Mouse (Mus musculus): ENCODE results near the gene Anxa4.

Gene Anxa4

DNA sequence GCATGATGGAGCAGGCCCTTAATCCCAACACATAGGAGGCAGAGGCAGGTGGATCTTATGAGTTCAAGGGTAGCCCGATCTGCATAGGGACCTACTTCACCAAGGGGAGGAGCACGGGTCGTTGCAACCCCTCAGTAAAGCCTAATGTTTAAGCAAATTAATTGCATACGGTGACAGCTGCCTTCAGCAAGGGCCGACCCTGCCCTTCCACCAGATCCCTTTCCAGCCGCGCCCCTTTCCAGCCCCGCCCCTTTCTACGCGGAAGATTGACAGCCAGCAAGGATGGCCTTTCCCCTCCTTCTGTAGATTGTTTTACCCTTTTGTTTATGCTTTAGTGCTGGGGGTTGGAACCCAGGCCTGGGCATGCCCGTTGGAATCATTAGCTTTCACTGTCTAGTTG, 8.0 kb upstream of the Anxa4 start:
- no peak for DNase-seq (ENCODE audit: low read depth, low spot score)

DNA sequence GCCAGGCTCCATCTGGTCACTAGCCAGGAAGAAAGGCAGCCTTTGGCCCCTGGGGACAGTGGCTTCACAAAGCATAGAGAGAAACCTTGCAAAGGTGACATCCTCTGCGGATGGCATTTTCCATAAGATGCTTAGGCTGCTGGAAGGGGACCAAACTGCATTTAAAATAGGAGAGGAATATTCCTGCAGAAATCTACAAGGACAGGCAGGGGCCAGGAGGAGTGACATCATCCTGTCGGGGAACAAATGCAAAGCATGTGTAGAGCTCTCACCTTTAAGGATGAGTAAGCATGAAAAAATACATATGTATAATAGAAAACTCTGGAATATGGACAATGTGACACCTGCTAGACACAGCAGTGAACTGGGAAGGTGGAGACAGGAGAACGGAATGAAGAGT, 7.1 kb upstream of the Anxa4 start:
- no peak for DNase-seq (ENCODE audit: low read depth, low spot score)

DNA sequence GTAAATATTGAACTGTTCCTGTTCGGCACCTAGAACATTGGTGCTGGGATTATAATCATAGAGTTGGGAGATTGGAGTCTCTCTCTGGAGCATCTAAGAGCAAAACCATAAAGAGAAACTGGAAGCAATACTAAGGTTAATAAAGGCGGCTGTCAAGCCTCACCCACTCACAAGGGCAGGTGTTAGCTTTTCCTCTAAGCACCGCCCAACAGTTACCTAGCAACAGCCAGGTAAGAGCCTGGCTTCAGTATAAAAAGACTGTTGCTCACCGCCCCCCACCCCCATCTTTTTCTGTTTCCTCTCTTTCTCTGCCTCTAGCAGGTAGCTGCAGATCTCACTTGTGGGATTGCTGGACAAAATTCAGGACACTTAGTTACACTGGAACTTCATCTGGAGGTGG, 4.1 kb upstream of the Anxa4 start:
- no peak for DNase-seq (ENCODE audit: low read depth, low spot score)

DNA sequence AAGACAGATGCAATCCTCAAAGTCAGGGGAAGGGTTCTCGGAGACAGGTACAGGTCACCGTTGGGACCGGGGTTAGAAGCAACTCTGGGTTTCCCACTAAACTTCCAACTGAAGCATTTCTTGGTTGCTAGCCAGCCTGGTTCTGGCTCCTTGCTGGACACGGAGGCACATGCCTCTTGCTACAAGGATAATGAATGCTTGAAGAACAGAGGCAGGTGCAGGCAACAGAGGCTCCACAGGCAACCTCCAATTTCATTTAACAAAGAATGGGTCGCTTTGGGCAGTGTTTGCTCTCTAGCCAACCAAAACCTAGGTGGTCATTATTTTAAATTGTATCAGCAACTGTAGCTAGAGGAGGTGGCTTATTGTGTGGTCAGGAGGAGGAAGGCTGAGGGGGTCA, 573 bp upstream of the Anxa4 start:
- no peak for DNase-seq (ENCODE audit: low read depth, low spot score)

DNA sequence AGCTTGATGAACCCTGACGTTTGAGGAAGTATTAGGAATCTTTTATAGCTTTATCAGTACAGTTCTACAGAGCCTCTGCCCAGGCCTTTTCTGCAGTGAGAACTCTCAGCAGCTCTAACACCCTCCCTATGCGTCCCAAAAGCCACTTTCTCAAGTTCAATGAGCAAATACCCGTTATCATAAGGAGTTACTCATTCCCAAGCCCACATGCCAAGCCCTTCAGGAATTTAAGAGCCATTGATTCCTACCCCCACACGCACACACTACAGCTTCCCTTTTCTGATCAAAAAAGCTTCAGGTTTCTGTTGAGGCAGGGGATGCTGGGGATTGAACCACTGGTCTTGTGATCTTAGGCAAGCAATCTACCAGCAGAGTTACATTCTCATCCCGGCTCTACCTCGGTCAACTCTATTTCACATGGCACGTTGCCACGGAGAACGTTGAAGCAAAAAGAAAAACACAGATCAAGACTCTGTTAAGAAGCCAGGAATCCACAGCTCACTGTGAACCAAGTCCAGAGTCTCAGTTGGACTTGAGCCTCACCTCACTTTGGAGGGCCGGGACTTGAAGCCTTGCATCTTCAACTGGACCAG, 2.9 kb downstream of the Anxa4 start:
- no peak for DNase-seq (ENCODE audit: low read depth, low spot score)

DNA sequence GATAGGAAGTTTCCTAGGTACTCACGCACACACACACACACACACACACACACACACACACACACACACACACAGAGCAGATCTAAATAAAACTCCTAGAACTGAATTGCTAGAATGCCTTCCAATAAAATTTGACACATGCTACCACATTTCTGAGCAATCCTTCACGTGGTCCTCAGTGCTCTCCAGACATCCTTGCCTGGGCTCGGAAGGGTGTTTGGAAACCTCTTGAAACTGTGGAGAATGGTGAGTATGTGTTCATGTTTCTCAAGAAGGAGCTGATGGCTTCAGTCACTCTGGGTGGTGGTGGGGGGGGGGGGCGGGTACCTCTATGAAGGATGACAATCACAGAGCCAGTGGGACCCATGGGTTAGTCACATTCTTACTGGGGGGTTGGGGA, 5.1 kb downstream of the Anxa4 start:
- no peak for DNase-seq (ENCODE audit: low read depth, low spot score)

DNA sequence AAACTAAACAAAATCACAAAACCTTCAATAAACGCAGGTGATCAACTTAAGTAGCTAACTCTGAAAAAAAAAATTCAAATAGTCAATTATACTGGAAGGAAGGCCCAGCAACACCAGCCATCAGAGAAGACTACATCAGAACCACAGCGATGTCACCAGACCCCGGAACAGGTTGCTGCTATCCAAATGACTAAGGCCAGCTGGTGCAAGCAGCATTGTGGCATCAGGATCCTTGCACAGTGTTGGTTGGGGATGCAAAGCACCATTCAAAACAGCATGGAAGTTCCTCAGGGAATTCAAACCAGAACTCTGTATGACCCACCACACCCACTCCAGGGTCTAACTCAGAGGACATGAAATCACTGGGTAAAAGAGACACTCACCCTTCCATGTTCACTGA, 6.8 kb downstream of the Anxa4 start:
- no peak for DNase-seq (ENCODE audit: low read depth, low spot score)

DNA sequence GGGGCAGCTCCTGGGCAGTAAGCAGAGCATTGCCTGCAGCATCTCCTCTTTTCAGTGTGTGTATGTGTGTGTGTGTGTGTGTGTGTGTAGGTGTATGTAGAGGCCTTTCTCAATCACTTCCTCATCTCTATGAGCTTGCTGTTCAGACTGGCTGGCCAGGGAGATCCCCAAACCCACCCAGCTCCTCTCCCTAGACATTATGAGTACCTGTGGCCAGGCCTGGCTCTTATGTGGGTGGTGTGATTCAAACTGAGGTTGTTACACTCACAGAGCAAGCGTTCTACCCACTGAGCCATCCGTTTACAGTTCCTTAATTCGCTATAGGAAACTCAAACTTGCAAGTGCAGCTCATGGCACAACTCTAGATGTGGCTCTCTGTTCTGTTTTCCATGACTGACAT, 8.6 kb downstream of the Anxa4 start:
- DNase-seq (ENCODE audit: low read depth, low spot score) = peak; percentile 31

DNA sequence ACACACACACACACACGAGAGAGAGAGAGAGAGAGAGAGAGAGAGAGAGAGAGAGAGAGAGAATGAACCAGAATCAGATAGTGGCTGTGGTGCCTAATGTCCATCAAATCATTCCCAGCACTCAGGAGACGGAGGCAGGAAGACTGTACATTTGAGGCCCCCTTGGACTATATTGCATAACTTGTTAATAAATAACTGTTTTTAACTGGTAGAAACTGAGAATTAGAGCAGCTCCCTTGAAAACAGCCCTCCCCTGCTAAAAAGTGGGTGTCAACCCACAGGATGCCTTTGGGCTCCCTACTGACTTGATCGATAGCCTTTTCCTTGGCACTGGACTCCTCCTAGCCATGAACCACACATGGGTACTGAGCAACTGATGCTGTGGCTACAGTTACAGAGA, 11.0 kb downstream of the Anxa4 start:
- no peak for DNase-seq (ENCODE audit: low read depth, low spot score)

DNA sequence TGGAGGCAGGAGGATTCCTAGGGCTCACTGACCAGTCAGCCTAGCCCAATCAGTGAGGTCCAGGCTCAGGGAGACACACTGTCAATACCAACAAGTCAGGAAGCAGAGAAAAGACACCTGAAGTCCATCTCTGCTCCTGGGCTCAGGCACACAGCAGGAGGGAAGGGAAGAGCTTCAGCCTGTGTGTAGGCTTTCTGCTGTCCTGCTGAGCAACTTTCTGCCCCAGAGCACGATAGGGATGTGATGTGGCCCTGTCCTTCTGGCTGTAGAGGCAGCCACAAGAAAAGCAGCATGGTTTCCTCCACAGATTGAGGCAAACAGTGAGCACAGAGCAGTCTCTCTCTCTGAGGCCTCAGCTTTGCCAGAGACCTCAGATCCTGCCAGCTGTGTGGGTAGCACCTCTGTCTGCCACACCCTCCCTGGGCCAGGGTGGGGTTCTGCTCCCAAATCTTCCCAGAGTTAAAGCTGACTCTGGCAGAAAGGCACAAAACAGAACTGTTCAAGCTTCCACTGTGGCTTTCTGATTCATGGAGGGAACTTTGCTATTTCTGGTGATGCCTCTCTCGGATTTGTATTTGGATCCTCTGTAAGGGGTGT, 11.9 kb downstream of the Anxa4 start:
- DNase-seq (ENCODE audit: low read depth, low spot score) = no peak

DNA sequence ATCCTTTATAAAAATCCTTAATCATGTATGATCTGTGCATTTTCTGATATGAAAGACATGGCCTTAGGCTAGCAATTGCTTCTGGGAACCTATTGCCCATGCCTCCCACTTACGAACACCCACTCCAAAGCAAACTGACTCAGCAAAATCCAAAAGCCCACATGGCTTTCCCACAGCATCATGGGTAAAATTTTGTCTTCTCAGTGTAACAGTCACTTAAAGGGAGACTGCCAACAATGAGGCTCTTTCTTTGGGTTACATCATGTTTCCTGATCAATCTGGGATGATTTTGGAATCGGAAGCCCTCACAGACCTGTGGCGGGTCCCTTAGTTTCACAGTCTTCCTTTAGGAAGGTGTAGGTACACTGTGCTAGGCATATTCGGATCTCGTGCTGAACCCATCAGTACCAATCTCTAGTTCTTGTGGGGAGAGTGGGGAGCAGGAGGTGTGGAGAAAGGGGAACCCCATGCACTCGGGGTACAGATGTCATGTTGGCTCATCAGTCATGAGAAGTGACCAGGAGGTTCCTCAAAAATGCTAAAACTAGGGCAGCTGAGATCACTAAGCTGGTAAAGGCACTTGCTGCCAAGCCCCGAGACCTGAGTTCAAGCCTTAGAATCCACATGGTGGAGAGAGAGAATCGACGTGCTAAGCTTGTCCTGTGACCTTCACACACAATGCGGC, 14.3 kb downstream of the Anxa4 start:
- no peak for DNase-seq (ENCODE audit: low read depth, low spot score)

DNA sequence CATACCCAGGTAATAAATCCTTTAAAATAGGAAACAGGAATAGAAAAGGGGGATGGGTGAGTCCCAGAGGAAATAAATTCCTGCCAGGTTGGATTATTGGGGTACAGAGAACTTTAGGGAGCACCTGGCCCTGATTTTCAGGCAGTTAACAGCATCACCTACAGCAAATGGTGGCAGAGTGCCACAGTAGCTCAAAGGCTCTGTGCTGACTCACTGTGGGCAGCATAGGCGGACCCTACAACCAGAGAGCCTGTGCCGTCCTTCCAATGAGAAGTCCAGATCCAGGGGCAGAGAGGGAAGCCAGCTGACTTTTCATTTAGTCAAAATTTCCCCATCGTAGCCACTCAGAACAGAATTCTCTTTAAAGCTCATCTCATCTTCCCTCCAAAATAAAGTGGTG, 16.2 kb downstream of the Anxa4 start:
- DNase-seq (ENCODE audit: low read depth, low spot score) = no peak

DNA sequence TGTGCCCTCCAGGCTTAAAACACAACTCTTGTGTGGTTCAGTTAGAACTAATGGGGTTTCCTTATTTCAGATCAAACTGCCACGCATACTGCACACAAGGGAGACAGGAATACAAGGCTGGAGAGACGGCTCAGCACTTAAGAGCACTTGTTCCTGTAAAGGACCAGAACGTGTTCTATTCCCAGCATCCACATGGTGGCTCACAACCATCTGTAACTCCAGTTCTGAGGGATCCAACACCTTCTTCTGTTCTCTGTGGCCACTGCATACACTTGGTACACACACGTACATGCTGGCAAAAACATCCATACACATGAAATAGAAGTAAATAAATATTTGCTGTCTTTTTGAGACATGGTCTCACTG, 16.7 kb downstream of the Anxa4 start:
- no peak for DNase-seq (ENCODE audit: low read depth, low spot score)

DNA sequence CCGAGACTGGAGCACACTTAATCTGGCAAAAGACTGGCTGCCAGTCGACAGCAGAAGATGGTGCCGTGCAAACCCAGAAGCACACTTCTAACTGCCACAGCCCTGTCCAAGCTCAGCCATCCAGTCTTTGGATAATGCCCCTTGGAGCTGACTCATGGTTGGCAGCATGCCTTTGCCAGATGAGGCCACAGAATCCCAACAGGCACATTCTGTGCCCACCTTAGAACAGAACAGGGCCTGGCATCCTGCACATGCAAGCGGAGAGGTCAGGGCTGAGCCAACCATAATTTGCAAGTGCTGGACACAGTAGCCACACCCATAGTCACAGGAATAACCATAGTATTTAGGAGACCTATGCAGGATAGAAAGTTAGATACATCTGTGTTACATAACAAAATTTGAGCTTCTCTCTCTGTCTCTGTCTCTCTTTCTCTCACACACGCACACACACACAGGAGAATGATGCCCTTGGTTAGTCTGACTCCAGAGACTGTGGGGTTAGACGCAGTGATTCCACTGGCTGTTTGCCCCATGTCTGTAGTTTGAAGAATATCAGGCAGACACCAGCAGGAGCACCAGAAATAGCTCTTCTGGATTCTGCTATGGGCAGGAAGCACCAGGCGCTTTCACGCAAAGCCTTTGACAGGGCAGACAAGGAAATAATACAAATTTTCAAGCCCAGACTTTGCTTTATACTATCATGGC, 17.2 kb downstream of the Anxa4 start:
- no peak for DNase-seq (ENCODE audit: low read depth, low spot score)

DNA sequence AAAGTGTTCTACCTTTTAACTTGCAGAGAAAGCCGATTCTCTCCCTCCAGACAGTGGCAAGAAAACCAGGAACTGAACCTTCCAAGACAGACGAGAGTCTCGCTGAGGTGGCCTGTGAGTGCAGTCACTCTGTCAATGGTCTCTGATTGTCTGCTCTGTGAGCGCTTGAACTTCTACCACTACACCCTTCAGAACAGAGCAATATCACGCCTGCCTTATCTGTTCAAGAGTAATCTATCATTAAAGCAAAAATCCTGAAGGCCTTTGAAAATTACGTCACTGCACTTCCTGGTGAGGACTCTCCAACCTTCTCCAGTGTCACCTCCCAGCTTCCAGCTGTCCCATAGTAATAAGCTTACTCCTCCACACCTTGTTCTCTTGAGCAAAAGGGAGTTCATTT, 18.4 kb downstream of the Anxa4 start:
- no peak for DNase-seq (ENCODE audit: low read depth, low spot score)

DNA sequence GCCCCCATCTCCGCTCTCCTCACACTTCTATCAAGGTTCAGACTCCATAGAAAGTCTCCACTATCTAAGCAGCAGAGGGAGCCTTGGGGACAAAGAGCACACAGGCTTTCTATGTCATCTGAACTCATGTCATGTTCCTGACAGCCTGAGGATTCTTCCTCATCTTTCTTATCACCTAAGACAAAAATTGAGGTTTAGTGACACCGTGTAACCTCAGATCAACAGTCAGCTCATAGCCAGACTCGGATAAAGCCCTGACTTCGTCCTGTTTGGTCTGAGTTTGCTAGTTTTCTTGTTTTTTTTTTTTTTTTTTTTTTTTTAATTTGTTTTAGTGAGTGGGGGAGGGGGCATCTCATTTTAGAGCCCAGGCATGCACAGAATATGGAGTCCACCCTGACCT, 19.6 kb downstream of the Anxa4 start:
- no peak for DNase-seq (ENCODE audit: low read depth, low spot score)

DNA sequence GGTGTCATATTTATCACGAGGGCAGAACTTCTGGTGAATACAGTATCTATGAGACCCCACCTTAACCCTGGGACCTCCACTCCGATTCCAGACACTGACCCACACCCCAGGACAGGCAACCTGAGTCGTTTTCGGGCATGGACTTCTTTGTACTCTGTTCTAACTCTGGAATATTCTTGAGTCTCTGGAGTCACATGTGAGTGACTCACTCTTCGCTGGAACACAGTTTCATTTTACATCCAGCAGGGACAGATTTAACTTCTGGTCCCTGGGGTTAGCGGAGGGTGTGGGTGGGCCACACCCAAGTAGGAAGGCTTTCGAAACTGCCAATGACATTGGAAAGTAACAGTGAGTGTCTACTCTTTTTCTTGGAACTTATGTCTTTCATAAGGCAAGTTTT, 20.8 kb downstream of the Anxa4 start:
- no peak for DNase-seq (ENCODE audit: low read depth, low spot score)

DNA sequence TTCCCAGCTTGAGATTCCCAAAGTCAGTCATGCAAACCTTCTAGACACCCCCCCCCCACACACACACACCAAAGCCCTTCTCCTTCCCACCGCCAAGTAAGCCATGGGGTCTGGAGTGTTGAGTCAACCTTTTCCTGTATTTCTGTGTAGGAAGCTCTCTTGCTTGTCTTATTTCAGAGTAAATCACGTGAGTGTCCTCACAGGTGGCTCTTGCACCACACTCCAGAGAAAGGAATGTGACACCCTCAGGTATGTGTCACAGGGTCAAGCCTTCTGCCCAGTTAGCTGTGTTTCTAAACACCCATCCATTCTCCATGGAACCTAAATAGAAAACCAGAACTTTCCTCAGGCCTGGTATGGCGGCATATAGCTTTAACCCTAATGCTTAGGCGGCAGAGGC, 24.4 kb downstream of the Anxa4 start:
- DNase-seq (ENCODE audit: low read depth, low spot score) = no peak

DNA sequence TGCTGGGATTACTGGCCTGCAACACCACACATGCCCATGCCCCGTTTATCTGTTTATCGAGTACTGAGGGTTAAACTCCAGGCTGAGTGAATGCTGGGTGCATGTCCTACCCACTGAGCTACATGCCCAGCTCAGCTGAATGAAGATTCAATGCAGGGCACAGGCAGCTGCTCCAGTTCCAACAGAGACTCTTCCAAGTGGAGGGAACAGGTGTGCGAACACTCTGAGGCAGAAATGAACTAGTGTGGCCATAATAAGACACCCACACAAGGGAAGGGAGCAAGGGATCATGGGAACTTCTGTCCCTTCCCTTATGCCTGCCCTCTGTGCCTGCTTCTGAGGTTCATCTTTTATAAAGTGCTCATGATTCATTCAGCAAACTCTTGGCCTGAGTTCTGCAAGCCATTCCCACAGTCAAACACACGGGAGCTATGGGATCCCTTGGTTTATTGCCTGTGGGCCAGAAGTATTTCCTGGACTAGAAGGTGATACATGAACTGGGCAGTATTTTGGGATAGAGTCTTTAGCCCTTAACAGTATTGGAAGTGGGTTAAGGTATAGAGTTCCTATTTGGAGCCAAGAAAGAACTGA, 25.1 kb downstream of the Anxa4 start:
- no peak for DNase-seq (ENCODE audit: low read depth, low spot score)

DNA sequence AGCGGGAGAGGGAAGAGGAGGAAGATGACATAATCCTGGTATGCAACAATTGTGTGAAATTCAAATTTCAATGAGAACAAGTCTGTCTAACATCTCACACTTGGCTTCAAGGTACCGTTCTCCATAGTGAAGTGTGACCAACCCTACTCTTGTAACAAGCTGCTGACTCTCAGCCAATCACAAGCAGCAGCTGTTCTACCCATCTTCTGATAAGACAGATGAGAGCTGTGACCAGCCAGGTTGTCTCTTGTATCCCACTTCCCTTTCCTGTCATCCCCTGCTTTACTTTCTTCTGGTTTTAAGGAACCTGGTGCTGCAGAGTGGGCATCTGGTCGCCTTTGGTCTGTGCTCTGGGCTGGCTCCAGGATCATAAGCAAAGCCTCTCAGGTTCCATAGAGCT, 25.9 kb downstream of the Anxa4 start:
- DNase-seq (ENCODE audit: low read depth, low spot score) = no peak

DNA sequence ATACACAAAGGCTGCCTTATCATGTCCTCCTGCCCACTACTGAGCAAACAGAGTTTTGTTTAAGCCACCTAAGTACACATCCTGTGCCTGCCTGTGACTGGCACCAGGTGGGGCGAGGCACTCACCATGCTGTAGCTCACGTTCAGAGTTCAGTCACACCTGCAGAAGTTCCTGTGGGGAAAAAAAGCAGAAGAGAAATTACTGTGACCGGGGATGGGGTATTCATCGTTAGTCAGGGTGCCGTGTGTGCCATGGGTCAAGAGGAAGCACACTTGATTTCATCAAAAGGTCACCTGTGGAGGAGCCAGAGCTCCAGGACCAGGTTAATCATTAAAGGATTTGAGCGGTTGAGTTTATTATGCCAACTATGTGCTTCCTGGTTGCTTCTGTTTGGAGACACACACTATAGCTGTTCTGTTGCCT, 27.7 kb downstream of the Anxa4 start:
- DNase-seq (ENCODE audit: low read depth, low spot score) = no peak

DNA sequence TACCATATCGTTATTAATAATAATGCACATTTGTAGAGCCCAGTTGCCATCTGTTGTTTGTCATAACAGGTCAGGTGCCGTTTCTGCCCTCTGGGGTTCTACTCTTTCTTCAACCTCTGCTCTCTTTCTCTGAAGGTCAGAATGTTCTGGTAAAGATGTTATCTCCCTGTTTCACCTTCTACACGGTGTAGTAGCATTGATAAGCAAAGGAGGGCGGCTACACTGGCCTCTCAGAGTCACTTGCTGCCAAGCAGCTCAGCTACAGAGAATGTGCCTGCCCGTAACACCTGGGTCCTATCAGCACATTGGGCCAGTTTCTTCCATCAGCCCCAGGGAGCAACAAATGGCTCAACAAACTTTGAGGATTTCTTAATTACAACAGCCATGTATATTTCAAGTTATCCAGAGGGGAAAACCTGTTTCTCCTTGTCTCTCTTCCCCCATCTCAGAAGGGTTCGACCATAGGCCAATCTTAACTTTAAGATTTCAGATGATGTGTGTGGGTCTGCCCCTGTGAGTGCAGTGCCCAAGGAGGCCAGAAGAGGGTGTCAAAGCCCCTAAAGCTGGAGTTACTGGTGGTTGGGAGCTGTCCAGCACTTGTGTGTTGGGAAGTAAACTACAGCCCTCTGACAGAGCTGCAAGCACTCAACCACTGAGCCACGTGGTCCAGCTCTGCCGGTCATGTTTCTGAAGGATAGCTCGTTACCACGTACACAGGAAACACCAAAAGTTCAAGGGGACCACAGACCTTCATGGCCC, 39.1 kb downstream of the Anxa4 start:
- DNase-seq (ENCODE audit: low read depth, low spot score) = no peak
